Mouse (Mus musculus): Measurements from ENCODE around the gene Uqcrq.
"Not testable (repeated sequence)": the region's sequence is repeated elsewhere in the genome, so short reads cannot be mapped to it uniquely, and the experiment has no call there.

Gene Uqcrq

GRCm38 (mm10) chr11:53451361-53451760 lies 20.7 kb upstream of the Uqcrq start:
- DNase-seq (ENCODE audit: low spot score), result no peak

GRCm38 (mm10) chr11:53450070-53450705 lies 19.6 kb upstream of the Uqcrq start:
- DNase-seq (ENCODE audit: low spot score), result no peak

GRCm38 (mm10) chr11:53448529-53448928 lies 17.9 kb upstream of the Uqcrq start:
- DNase-seq (ENCODE audit: low spot score), result no peak

GRCm38 (mm10) chr11:53447996-53448395 lies 17.4 kb upstream of the Uqcrq start:
- no peak for DNase-seq (ENCODE audit: low spot score)

- DNase-seq (ENCODE audit: low spot score), result no peak
Measured at GRCm38 (mm10) chr11:53446183-53446582, 15.6 kb upstream of the Uqcrq start.

GRCm38 (mm10) chr11:53445562-53445961 lies 14.9 kb upstream of the Uqcrq start:
- no peak for DNase-seq (ENCODE audit: low spot score)

- no peak for DNase-seq (ENCODE audit: low spot score)
Measured at GRCm38 (mm10) chr11:53443861-53444260, 13.2 kb upstream of the Uqcrq start.

GRCm38 (mm10) chr11:53441921-53442320 lies 11.3 kb upstream of the Uqcrq start:
- DNase-seq (ENCODE audit: low spot score), result no peak

GRCm38 (mm10) chr11:53436338-53436737 lies 5.7 kb upstream of the Uqcrq start:
- DNase-seq (ENCODE audit: low spot score), result no peak

GRCm38 (mm10) chr11:53435504-53435903 lies 4.9 kb upstream of the Uqcrq start:
- no peak for DNase-seq (ENCODE audit: low spot score)

GRCm38 (mm10) chr11:53433057-53433456 lies 2.4 kb upstream of the Uqcrq start:
- no peak for DNase-seq (ENCODE audit: low spot score)

GRCm38 (mm10) chr11:53431347-53432056 lies 871 bp upstream of the Uqcrq start:
- no peak for DNase-seq (ENCODE audit: low spot score)

- DNase-seq (ENCODE audit: low spot score), result no peak
Measured at GRCm38 (mm10) chr11:53430300-53430669, 346 bp downstream of the Uqcrq start.

- no peak for DNase-seq (ENCODE audit: low spot score)
Measured at GRCm38 (mm10) chr11:53429182-53429581, 1.4 kb downstream of the Uqcrq start.

GRCm38 (mm10) chr11:53428716-53429057 lies 1.9 kb downstream of the Uqcrq start:
- no peak for DNase-seq (ENCODE audit: low spot score)

GRCm38 (mm10) chr11:53427993-53428715 lies 2.5 kb downstream of the Uqcrq start:
- DNase-seq (ENCODE audit: low spot score), result no peak

GRCm38 (mm10) chr11:53426914-53427313 lies 3.7 kb downstream of the Uqcrq start:
- not testable (repeated sequence) for DNase-seq (ENCODE audit: low spot score)

- no peak for DNase-seq (ENCODE audit: low spot score)
Measured at GRCm38 (mm10) chr11:53425711-53426255, 4.8 kb downstream of the Uqcrq start.

GRCm38 (mm10) chr11:53425251-53425650 lies 5.4 kb downstream of the Uqcrq start:
- DNase-seq (ENCODE audit: low spot score), result no peak

GRCm38 (mm10) chr11:53424826-53425225 lies 5.8 kb downstream of the Uqcrq start:
- DNase-seq (ENCODE audit: low spot score), result no peak

GRCm38 (mm10) chr11:53423036-53423435 lies 7.6 kb downstream of the Uqcrq start, which contains the start of gene Leap2:
Gene Leap2, minus strand, starts transcription at chr11:53423170.
- no peak for DNase-seq (ENCODE audit: low spot score)

- DNase-seq (ENCODE audit: low spot score), result no peak
Measured at GRCm38 (mm10) chr11:53418048-53418447, 12.6 kb downstream of the Uqcrq start.

GRCm38 (mm10) chr11:53413871-53414270 lies 16.8 kb downstream of the Uqcrq start:
- DNase-seq (ENCODE audit: low spot score), result no peak

All from layer of hippocampus, adult 11-12 months (tissue).